Mouse (Mus musculus) regulatory T cell (primary cell): ENCODE results near the gene Cnih1.
"Not testable (repeated sequence)": the region's sequence is repeated elsewhere in the genome, so short reads cannot be mapped to it uniquely, and the experiment has no call there.

ENCODE experiments used
- in situ Hi-C: fragments of 300-600 bp; cut with MboI, MseI; formaldehyde crosslinking; loops from one replicate; pipeline ENCODE4 v1.15.1; 2025; ENCODE audit warnings: high pct_unique_total_duplicates

The Cnih1 gene

GRCm38 (mm10) chr14:46787787-46788504, at the start of gene Cnih1:
TSS of gene Cnih1 (minus strand) at chr14:46788411.
- in situ Hi-C loops = loop anchor here (25.0 kb wide), 1 partner anchor 1451 kb away; the partner anchor contains the start of gene Psmc6

- in situ Hi-C loops = no loop called here
Observed at GRCm38 (mm10) chr14:46832354-46833272, 44.4 kb upstream of the Cnih1 start.

- in situ Hi-C loops = no loop called here
Observed at GRCm38 (mm10) chr14:46831837-46832333, 43.7 kb upstream of the Cnih1 start, which contains the start of gene Cgrrf1. TSS of gene Cgrrf1 (plus strand) at chr14:46832125.

- in situ Hi-C loops = no loop called here
Observed at GRCm38 (mm10) chr14:46831295-46831694, 43.1 kb upstream of the Cnih1 start.

- in situ Hi-C loops = no loop called here
Observed at GRCm38 (mm10) chr14:46827430-46827829, 39.2 kb upstream of the Cnih1 start.

- in situ Hi-C loops = no loop called here
Observed at GRCm38 (mm10) chr14:46823996-46824395, 35.8 kb upstream of the Cnih1 start.

GRCm38 (mm10) chr14:46821873-46822716, 33.9 kb upstream of the Cnih1 start, which contains the start of gene Gmfb:
TSS of gene Gmfb (minus strand) at chr14:46822242.
- in situ Hi-C loops = no loop called here

GRCm38 (mm10) chr14:46821271-46821872, 33.2 kb upstream of the Cnih1 start:
- in situ Hi-C loops = no loop called here

- in situ Hi-C loops = not testable (repeated sequence)
Observed at GRCm38 (mm10) chr14:46819961-46820360, 31.8 kb upstream of the Cnih1 start.

- in situ Hi-C loops = no loop called here
Observed at GRCm38 (mm10) chr14:46818743-46819142, 30.5 kb upstream of the Cnih1 start.

GRCm38 (mm10) chr14:46816916-46817622, 28.9 kb upstream of the Cnih1 start:
- in situ Hi-C loops = no loop called here

GRCm38 (mm10) chr14:46815640-46816039, 27.4 kb upstream of the Cnih1 start:
- in situ Hi-C loops = no loop called here

- in situ Hi-C loops = no loop called here
Observed at GRCm38 (mm10) chr14:46807927-46808326, 19.7 kb upstream of the Cnih1 start.

- in situ Hi-C loops = no loop called here
Observed at GRCm38 (mm10) chr14:46806186-46806585, 18.0 kb upstream of the Cnih1 start.

GRCm38 (mm10) chr14:46803791-46804190, 15.6 kb upstream of the Cnih1 start:
- in situ Hi-C loops = no loop called here

- in situ Hi-C loops = no loop called here
Observed at GRCm38 (mm10) chr14:46803259-46803658, 15.0 kb upstream of the Cnih1 start.

GRCm38 (mm10) chr14:46800684-46801345, 12.6 kb upstream of the Cnih1 start:
- in situ Hi-C loops = no loop called here

- in situ Hi-C loops = loop anchor here (25.0 kb wide), 1 partner anchor 1457 kb away; the partner anchor contains the start of gene Psmc6
Observed at GRCm38 (mm10) chr14:46794157-46794556, 5.9 kb upstream of the Cnih1 start.

- in situ Hi-C loops = loop anchor here (25.0 kb wide), 1 partner anchor 1453 kb away; the partner anchor contains the start of gene Psmc6
Observed at GRCm38 (mm10) chr14:46790723-46791122, 2.5 kb upstream of the Cnih1 start.
